Mouse (Mus musculus) forebrain, embryonic 12.5 days (tissue): ENCODE data around the gene Stab1. TPM values are rescaled to one million over a fixed set of nuclear protein-coding genes. Genes with fewer than 3 reads are reported as not detected.

Experiments
- ATAC-seq: fragments of 200-750 bp; cut with Nextera tagmentation; 2 replicates; pipeline ENCODE4 v1.8.0; 2017; ENCODE audit warnings: moderate TSS enrichment; ENCODE audit not compliant: low FRiP score
- H3K27ac ChIP-seq: fragments of 300-500 bp; sonication (generic); 2 replicates; pipeline ENCODE4 v1.5.1; 2016; ENCODE audit warnings: mild to moderate bottlenecking
- H3K27me3 ChIP-seq: fragments of 300-500 bp; sonication (generic); 2 replicates; pipeline ENCODE4 v1.6.1; 2016; ENCODE audit warnings: mild to moderate bottlenecking
- H3K36me3 ChIP-seq: fragments of 300-500 bp; sonication (generic); replicated peaks from 2 replicates; pipeline ENCODE4 v1.6.1; 2016; ENCODE audit warnings: mild to moderate bottlenecking
- H3K4me1 ChIP-seq: fragments of 300-500 bp; sonication (generic); 2 replicates; pipeline ENCODE4 v1.6.1; 2016
- H3K4me2 ChIP-seq: fragments of 300-500 bp; sonication (generic); 2 replicates; pipeline ENCODE4 v1.6.1; 2016; ENCODE audit warnings: mild to moderate bottlenecking, moderate library complexity
- H3K4me3 ChIP-seq: fragments of 300-500 bp; sonication (generic); replicated peaks from 2 replicates; pipeline ENCODE4 v1.5.1; 2016; ENCODE audit warnings: mild to moderate bottlenecking
- H3K9ac ChIP-seq: fragments of 300-500 bp; sonication (generic); 2 replicates; pipeline ENCODE4 v1.6.1; 2016; ENCODE audit warnings: mild to moderate bottlenecking
- H3K9me3 ChIP-seq: fragments of 300-500 bp; sonication (generic); 2 replicates; pipeline ENCODE4 v1.6.1; 2016
- WGBS: fragments of 180-500 bp; shearing (Covaris S2); methylation state at CpG from one replicate; pipeline ENCODE4 v1.1.7; 2016; 5-methylcytosine and 5-hydroxymethylcytosine counted together
- polyA plus RNA-seq: library from polyadenylated mRNA; unstranded; fragments of >200 nt; fragmentation: Nextera tagmentation; extraction: Ambion mirVana; gene quantifications from 2 replicates; pipeline ENCODE4 v1.2.1, GENCODE M21; 2016

Stab1 gene
- polyA plus RNA-seq, 1 experiment from 2014 or later, result 23.1 TPM

DNA sequence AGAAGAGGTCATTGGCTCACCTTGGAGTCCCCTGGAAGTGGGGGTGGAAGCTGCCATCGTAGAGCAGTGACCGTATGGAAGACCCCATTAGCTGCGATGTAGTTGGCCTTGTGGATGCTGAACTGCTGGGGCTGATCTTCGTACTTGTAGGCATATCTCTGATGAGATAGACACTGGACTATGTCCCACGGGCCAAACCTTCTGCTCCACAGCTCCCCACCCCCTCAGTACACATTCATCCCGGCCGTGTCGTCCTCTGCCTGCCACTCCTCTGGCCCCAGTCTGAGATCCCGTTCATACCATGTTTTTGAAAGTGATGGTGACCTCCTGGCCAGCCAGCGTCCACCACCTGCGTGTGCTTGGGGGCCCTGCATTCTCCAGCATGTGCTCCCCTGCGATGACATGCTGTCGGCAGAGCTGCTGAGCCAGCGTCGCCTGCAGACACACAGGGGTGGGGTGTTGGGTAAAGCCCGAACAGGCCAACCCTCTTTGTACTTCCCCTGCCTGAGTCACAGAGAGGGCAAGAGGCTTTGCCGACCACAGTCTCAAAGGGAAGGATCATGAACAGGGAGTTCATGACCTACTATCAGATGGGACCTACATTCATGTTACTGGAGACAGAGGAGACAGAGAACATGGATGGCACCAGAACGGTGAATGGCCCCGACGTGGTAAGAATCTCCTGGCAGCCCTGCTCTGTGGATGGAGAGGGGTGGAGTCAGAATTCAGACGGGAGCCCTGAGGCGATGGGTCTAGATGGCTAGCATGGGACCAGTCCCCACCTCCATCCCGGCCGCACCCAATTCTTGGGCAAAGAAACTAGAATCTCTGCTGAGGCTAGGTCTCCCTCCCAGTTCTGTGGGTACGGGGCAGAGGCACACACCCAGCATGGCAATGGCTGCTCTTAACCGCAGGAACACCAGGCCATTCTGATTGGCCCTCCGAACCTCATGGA lies 8.0 kb downstream of the Stab1 start:
- no peak overlapping the region for H3K27ac ChIP-seq
- 85% methylated on average over 27 of the region's 27 CpGs for WGBS

DNA sequence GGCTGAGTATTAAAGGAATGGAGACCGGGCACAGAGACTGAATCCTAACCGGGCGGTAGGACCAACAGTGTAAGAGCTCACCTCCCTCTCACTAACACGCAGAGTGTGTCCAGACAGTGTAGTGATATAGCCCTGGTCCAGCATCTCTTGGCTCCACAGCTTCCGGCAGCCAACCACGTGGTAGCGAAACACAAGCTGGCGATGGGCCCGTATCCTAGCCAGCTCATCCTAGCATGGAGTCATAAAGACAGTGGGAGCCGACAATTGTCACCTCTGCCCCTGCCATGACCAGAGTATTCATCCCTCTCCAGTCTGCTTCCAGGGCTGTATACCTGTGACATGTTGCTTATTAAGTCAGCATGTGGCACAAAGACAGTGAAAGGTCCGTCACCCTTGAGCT lies 22.7 kb downstream of the Stab1 start:
- Histone ChIP-seq H3K27ac (no peak overlapping the region), H3K4me3 (no peak overlapping the region), H3K9me3 (no peaks in the 10 kb centered on the region), H3K4me2 (no peak overlapping the region), H3K36me3 (peaks cover 23% of the 10 kb centered on the region), H3K9ac (no peak overlapping the region), H3K4me1 (no peaks in the 10 kb centered on the region), H3K27me3 (no peaks in the 10 kb centered on the region)
- 93% methylated on average over 11 of the region's 11 CpGs for WGBS
- ATAC-seq, result no peak

More for the DNA sequence above, 8.0 kb downstream of the Stab1 start:
- Histone ChIP-seq H3K9ac (no peak overlapping the region), H3K4me2 (no peak overlapping the region), H3K27me3 (no peaks in the 10 kb centered on the region), H3K9me3 (no peaks in the 10 kb centered on the region), H3K4me3 (no peak overlapping the region), H3K4me1 (0 out of 2 replicates have a peak, but pooled peaks cover under 1% of the 10 kb centered on the region), H3K36me3 (no peaks in the 10 kb centered on the region)
- ATAC-seq, result no peak

DNA sequence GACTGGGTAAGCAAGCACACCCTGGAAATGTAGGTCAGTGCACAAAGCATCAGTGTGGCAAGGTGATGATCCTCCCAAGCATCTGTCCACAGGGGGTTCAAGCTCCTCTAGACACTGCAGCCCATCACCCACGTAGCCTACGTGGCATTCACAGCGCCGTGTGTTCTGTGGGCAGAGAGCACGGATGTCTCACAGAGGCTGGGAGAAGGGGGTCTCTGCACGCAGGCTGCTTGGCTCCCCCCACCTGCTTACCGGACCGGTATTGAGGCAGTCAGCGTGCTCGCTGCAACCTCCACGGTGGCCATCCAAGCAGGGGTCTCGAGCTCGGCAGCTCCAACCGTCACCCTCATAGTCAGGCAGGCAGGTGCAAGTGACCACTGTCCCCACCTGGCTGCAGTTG lies 27.4 kb downstream of the Stab1 start:
- ATAC-seq, result no peak
- WGBS, result 96% methylated on average over 14 of the region's 14 CpGs
- H3K36me3 ChIP-seq, result peaks cover 70% of the 10 kb centered on the region

DNA sequence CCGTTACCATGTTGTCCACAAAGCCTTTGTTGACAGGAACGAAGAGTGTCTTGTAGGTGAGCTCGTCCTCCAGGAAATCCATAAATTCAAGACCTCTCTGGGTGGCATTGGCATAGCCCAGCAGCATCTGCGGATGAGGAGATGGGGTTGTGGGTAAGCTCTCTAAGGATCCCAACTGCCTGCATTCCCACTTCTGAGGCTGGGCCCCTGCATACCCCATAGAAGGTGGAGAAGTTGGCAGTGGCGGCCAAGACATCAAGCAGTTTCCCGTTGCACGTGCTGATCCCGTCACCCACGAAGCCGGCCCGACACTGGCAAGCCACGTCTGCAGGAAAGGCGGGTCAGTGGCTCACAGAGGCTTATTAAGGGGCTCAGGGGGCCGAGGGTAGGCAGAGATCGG lies 28.3 kb downstream of the Stab1 start:
- Histone ChIP-seq H3K36me3 (peaks cover 79% of the 10 kb centered on the region), H3K4me3 (no peak overlapping the region), H3K9me3 (no peaks in the 10 kb centered on the region), H3K9ac (no peak overlapping the region), H3K4me2 (no peak overlapping the region), H3K27me3 (no peaks in the 10 kb centered on the region), H3K27ac (no peak overlapping the region), H3K4me1 (no peaks in the 10 kb centered on the region)
- no peak for ATAC-seq
- 93% methylated on average over 15 of the region's 15 CpGs for WGBS

More for the DNA sequence above, 27.4 kb downstream of the Stab1 start:
- Histone ChIP-seq H3K9ac (no peak overlapping the region), H3K27me3 (no peaks in the 10 kb centered on the region), H3K9me3 (no peaks in the 10 kb centered on the region), H3K4me3 (no peak overlapping the region), H3K4me1 (no peaks in the 10 kb centered on the region), H3K27ac (no peak overlapping the region), H3K4me2 (no peak overlapping the region)

DNA sequence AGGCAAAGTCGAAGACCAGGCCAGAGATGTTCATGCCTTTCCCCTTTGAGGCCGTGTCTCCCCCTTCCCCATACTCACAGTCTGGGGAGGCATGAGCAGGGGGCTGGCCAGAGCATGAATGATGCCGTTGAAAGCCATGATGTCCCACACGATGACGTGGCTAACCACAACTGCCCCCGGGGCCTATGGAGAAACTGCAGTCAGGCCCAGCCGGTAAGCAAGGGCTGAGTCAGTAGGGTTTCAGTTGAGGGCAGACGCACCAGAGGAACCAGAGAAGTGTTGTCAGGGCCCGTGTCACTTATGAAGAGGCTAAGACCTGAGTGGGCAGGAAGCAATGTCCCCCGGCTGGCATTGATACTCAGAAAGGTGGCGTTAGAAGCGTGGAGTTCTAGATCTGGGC lies 28.8 kb downstream of the Stab1 start:
- H3K36me3 ChIP-seq, result peaks cover 84% of the 10 kb centered on the region
- H3K27me3 ChIP-seq, result no peaks in the 10 kb centered on the region
- 91% methylated on average over 12 of the region's 12 CpGs for WGBS
- H3K27ac ChIP-seq, result no peak overlapping the region
- no peak overlapping the region for H3K4me2 ChIP-seq
- no peaks in the 10 kb centered on the region for H3K9me3 ChIP-seq
- no peak overlapping the region for H3K4me3 ChIP-seq
- no peak for ATAC-seq
- H3K4me1 ChIP-seq, result no peaks in the 10 kb centered on the region
- H3K9ac ChIP-seq, result no peak overlapping the region

DNA sequence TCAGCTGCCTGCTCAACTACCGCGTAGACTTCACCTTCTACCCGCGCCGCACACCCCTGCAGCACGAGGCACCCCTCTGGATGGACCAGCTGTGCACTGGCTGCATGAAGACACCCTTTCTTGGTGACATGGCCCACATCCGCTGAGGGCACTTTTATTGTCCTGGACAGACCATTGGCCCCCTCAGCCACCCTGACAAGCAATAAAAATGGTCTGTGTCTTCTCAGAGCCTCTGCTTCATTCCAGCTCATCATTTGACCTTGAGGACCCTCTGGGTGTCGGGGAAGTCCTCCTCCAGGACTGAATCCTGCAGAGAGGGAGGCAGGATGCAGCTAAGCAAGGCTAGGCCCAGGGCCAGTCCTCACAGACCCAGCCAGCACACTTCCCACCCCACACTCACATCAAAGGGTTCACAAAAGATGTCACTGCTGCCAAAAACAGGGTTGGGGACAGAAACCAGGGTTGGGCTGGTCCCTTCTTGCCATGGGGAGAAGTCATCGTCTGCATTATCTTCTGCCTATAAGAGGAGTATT lies 29.5 kb downstream of the Stab1 start:
- Histone ChIP-seq H3K4me1 (no peaks in the 10 kb centered on the region), H3K36me3 (peaks cover 91% of the 10 kb centered on the region), H3K27me3 (no peaks in the 10 kb centered on the region), H3K4me3 (no peak overlapping the region), H3K9ac (no peak overlapping the region), H3K27ac (no peak overlapping the region), H3K4me2 (no peak overlapping the region), H3K9me3 (no peaks in the 10 kb centered on the region)
- no peak for ATAC-seq
- WGBS, result 92% methylated on average over 9 of the region's 9 CpGs

DNA sequence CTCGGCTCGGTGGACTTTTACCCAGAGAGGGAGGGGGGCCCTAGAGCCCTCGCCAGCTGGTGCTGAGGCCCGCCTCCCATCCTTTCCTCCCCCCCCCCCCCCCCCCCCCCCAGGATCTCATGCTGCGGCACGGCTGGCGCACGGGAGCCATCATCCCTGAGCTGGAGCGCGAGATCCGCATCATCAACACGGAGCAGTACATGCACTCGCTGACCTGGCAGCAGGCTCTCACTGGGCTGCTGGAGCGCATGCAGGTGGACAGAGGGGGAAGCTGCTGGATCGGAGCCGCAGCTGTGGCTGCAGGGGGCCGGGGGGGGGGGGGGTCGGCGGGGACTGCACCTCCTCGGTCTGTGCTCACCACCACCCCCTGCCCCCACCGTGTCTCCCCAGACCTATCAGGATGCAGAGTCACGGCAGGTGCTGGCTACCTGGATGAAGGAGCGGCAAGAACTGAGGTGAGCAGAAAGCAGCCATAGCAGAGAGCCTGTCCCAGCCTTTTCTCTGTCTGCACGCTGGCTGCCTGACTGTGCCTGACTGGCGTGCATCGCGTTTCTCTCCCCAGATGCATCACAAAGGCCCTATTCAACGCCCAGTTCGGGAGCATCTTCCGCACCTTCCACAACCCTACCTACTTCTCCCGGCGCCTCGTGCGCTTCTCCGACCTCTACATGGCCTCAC lies 30.1 kb downstream of the Stab1 start:
- Histone ChIP-seq H3K4me1 (peaks cover 2% of the 10 kb centered on the region), H3K27ac (0 out of 2 replicates have a peak overlapping the region, but pooled peaks have one; percentile 25), H3K4me2 (no peak overlapping the region), H3K9me3 (no peaks in the 10 kb centered on the region), H3K4me3 (no peak overlapping the region), H3K27me3 (no peaks in the 10 kb centered on the region), H3K36me3 (peaks cover 91% of the 10 kb centered on the region), H3K9ac (no peak overlapping the region)
- 87% methylated on average over 22 of the region's 35 CpGs for WGBS
- ATAC-seq, result no peak

DNA sequence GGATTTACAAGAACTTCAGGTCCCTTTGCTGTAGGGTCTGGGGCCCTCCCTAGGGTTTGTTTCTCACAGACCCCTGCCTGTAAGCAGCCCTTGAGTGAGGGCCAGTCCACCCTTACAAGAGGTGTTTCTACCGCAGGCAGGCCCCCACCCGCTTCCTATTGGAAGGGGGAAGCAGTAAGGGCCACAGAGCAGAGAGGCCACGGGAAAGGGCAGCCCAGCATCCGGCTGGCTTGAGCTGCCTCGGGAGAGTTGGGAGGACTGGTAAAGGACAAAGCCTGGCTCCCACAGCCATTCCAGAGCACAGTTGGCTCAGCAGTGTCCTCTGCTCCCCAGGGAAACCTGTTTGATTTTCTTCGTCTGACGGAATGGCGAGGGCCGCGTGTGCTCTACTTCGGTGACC lies 30.6 kb downstream of the Stab1 start:
- H3K27ac ChIP-seq, result 0 out of 2 replicates have a peak overlapping the region, but pooled peaks have one; percentile 13
- no peaks in the 10 kb centered on the region for H3K9me3 ChIP-seq
- peaks cover 8% of the 10 kb centered on the region for H3K4me1 ChIP-seq
- WGBS, result 78% methylated on average over 11 of the region's 11 CpGs
- H3K36me3 ChIP-seq, result peaks cover 88% of the 10 kb centered on the region
- H3K4me2 ChIP-seq, result no peak overlapping the region
- no peak overlapping the region for H3K4me3 ChIP-seq
- no peak overlapping the region for H3K9ac ChIP-seq
- no peak for ATAC-seq
- no peaks in the 10 kb centered on the region for H3K27me3 ChIP-seq

DNA sequence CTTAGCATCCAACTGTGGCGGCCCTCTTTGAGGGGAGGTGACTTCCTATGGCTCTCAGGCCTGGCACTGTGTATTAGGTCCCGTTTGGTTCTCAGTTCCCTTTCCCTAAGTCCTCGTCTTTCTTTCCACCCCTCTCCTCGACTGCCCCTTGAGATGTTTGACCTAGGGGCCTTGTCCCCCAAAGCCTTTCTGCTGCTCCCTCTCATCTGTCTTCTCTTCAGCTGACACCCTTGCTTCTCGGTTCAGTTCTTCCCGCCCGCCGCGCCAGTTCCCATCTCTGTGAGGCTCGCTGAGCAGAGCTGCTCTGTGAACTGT lies 31.2 kb downstream of the Stab1 start:
- Histone ChIP-seq H3K4me1 (peaks cover 13% of the 10 kb centered on the region), H3K9ac (no peak overlapping the region), H3K4me2 (no peak overlapping the region), H3K4me3 (no peak overlapping the region), H3K27me3 (no peaks in the 10 kb centered on the region), H3K9me3 (no peaks in the 10 kb centered on the region), H3K27ac (0 out of 2 replicates have a peak overlapping the region, but pooled peaks have one; percentile 13), H3K36me3 (peaks cover 83% of the 10 kb centered on the region)
- 85% methylated on average over 10 of the region's 10 CpGs for WGBS
- ATAC-seq, result no peak

DNA sequence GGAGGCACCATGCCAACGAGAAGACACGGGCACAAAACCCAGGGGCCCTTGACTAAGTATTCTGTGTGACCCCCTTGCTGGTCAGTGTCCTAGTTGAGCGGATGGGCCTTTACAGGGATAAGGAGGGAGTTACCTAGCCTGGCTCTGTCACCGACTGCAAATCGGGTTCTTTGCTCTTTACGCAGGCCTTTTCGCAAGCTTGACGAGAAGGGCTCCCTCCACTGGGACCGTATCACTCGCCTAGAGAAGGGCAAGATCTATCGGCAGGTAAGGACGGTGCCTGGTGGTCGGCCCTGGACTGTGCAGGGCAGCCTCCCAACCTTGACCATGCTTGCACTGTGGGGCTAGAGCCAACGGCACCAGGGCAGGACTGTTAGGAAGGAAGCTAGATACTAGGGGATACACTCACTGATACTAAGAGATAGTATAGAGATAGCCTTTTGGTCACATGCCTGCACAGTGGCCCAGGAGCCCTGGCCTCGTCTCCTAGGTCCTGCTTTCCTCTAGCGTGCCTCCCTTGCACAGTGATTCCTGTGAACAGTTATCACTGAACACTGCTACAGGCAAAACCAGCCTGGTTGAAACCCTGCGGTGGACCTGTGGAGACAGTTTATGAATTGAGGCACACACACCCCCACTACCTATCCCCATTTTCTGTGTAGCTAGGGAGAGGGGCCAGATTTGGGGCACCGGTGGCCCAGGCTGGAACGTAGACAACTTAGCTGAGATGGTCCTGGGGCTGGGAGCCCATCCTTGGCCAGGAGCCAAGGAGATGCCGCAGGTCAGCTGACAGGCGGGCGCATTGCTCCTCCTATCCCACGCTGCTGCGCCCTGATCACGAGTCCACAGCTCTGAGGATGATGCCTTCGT lies 31.8 kb downstream of the Stab1 start:
- H3K27me3 ChIP-seq, result no peaks in the 10 kb centered on the region
- H3K27ac ChIP-seq, result no peak overlapping the region
- no peaks in the 10 kb centered on the region for H3K9me3 ChIP-seq
- no peak overlapping the region for H3K4me2 ChIP-seq
- no peak for ATAC-seq
- no peak overlapping the region for H3K4me3 ChIP-seq
- 93% methylated on average over 26 of the region's 26 CpGs for WGBS
- H3K4me1 ChIP-seq, result peaks cover 19% of the 10 kb centered on the region
- peaks cover 77% of the 10 kb centered on the region for H3K36me3 ChIP-seq
- no peak overlapping the region for H3K9ac ChIP-seq

DNA sequence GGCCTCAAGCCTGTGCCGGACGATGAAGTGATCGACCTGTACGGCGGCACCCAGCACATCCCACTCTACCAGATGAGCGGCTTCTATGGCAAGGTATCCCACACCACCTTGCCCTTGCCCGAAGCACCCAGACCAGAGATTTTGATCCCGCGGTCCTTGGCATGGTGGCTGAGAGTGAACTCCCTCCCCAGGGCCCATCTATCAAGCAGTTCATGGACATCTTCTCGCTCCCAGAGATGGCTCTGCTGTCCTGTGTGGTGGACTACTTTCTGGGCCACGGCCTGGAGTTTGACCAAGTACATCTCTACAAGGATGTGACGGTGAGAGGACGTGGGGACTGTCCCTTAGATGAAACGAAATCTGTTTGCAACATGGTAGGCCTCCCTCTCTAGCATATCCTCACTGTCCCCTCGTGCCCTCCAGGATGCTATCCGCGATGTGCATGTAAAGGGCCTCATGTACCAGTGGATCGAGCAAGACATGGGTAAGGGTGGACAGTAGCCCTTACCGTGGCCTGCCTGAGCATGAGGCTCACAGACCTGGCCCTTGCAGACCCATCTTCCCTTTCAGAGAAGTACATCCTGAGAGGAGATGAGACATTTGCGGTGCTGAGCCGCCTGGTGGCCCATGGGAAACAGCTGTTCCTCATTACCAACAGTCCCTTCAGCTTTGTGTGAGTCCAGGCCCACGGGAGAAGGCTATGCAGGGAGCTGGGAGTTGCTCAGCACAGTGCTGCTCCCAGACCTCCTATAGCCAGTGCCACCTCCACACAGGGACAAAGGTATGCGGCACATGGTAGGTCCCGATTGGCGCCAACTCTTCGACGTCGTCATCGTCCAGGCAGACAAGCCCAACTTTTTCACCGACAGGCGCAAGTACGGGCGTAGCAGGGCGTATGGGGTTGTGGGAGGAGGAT lies 32.7 kb downstream of the Stab1 start:
- Histone ChIP-seq H3K36me3 (peaks cover 68% of the 10 kb centered on the region), H3K4me2 (no peak overlapping the region), H3K4me3 (no peak overlapping the region), H3K9me3 (no peaks in the 10 kb centered on the region), H3K4me1 (peaks cover 20% of the 10 kb centered on the region), H3K27ac (no peak overlapping the region), H3K9ac (no peak overlapping the region), H3K27me3 (no peaks in the 10 kb centered on the region)
- no peak for ATAC-seq
- WGBS, result 94% methylated on average over 34 of the region's 34 CpGs
